Mouse (Mus musculus) fat pad, adult 2 months (tissue): ENCODE results near the gene Dop1b.
"Not testable (repeated sequence)": the region's sequence is repeated elsewhere in the genome, so short reads cannot be mapped to it uniquely, and the experiment has no call there.

Experiments
- DNase-seq: peaks from one replicate; pipeline ENCODE4 v3.0.0-alpha.2; 2011; ENCODE audit warnings: low read depth, low spot score; ENCODE audit errors: extremely low read depth

Gene Dop1b

DNA sequence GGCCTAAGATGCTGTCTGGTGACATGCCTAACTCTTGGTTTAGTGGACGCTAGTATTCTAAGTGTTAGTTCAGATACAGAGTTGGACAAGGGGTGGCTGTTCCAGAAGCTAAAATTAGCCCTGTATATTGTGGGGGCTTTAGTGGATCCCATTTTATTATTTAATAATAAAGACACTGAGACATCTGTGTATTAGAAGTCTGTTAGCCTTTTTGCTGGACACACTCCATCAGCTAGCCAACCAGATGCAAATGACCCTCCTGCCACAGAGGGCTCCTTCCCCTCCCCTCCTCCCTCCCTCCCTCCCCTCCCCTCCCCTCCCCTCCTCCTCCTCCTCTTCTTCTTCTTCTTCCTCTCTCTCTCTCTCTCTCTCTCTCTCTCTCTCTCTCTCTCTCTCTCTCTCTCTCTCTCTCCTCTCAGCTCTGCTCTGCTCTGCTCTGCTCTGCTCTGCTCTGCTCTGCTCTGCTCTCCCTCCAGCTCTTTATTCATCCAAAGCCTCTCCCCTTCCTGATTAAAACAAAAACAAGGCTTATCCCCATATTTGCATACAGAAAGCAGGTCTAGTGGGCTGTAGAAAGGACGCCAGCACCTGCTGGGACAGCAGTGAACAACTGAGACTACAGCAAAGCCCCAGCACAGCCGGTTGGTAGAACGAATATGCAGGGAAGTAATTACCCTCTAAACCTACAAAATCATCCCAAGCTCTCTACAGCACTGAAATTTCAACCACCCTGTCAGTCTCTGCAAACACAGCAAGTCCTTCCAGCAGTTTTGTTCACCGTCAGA is 78.5 kb downstream of the Dop1b start:
- DNase-seq = no peak

DNA sequence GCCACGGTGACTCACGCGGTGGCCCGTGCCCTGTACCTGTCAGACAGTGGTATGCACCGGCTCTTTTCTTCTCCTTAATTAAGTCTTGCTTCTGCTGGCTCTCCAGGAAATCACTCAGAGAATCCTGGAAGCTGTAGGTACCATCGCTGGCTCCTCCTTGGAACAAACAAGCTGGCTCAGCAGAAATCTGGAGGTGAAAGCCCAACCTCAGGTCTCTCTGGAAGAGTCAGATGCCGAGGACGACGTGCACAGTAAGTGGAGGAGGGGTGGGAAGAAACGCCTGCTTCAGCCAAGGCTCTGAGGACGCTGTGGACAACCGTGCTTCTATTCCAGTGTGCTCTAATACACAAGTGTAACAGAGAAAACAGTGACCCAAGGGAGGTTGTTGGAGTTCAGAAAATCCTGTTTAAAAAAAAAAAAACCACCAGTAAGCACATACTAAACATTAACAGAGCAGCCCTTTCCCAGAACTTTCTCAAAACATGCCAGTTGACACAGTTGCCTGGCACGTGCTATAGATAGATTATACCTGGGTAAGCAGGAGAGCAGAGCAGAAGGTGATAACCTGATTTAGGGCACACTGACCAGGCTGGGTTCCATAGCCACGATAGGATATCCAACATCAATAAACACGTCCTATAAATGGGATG is 81.4 kb downstream of the Dop1b start:
- DNase-seq = no peak

DNA sequence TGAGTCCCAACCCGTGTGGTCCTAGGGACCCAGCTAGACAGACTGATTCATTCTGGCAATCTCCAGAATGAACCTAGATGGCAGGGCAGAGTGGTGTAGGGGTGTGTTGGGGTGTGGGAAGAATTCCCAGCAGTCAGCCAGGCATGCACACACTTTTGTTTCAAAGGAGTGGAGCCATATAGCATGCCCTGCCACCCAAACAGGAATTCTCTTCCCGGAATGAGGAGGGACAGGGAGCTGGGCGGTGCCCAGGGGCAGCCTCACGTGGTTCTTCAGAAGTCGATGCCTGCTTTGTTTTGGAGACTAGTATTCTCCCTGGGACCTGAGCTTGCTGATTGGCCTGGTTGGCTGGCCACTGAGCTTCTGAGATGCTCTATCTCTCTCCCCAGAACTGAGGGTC is 83.1 kb downstream of the Dop1b start:
- DNase-seq = no peak

DNA sequence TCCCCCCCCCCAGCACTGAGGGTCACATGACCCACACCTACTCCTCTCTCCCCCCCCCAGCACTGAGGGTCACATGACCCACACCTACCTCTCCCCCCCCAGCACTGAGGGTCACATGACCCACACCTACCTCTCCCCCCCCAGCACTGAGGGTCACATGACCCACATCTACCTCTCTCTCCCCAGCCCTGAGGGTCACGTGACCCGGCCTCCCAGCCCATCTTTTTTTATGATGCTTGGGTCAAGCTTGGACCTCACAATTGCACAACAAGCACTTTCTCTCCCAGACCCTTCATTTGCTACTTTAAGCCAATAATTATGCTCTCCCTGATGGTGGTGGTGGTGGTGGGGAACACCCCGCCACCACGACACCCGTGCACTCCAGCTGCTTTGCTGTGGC is 83.7 kb downstream of the Dop1b start:
- no peak for DNase-seq

DNA sequence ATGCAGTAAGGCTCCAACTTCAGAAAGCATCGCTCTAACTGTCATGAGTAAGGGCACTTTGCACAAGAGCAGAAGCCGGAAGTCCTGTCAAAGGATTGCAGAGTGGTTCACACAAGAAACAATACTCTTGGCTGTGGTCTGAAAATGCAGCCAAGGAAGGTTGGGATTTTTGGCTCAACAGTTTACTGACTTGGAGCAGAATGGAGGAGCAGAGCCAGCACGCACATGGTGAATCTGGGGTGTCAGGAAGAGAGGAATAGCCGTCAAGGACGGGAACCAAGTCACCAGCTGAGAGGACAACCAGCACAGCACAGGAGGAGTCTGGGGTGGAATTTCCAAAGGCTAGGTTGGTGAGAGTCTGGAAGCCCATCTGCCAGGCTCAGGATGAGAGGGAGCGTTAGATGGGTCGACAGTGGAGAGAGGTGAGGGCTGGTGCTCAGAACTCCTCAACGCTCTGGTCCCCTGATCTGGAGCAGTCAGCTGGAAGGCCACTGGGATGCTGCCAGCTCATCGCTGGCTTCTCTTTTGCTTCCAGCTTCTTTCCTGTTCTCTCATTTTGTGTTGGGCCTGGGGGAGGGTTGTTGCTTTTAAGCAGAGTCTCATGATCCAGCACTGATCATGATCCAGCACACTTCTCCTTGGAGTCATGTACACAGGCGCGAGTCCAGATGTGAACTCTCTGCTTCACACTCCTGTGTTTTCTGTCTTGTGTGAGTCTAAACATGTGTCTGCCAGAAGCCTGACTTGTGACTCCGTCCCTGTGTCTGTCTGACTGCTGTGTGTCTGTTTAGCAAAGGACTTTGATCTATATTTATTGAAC is 85.5 kb downstream of the Dop1b start:
- DNase-seq = no peak

DNA sequence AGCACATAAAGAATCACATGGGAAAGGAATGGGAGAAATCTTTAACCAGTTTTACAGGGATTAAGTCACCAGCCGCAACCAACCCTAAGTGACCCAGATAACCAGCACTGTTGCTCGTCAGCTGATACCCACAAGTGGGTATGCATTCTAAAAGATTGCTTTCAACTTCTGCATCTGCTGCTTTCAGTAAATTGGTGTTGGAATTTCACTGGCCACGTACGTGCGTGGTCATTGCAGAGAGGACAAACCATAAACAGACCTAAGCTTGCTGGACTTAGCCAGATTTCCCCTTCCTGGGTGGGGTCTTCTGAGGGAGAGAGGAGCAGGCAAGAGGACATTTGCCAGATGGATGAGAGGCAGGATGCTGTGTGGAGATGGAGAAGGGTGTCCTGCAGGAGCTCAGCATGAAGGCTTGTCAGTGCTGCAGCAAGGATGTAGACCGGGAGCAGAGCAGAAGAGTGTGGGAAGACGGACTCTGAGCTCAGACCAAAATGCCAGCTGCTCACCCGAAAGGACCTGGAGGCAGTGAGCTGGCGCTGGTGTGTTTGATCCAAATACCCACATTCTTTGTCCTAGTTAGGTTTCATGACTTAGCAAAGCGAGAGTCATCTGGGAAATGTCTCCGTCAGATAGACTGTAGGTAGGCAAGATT is 86.3 kb downstream of the Dop1b start:
- no peak for DNase-seq

DNA sequence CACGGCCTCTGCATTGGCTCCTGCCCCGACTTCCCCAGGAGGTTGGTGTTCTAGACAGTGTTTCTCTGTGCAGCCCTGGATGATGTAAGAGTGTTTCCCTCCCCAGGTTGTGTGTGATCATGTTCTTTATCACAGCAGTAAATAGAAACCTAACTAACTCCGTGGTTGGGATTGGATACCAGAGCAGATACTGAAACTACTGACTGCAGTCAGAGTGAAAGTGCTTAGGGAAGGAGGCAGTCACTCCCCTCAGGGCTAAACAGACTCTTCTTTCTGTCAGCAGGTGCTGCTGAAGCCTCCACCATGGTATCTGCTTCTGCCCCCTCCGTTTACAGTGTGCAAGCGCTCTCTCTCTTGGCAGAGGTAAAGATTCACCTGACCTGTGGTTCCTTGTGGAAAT is 86.9 kb downstream of the Dop1b start:
- DNase-seq = no peak

DNA sequence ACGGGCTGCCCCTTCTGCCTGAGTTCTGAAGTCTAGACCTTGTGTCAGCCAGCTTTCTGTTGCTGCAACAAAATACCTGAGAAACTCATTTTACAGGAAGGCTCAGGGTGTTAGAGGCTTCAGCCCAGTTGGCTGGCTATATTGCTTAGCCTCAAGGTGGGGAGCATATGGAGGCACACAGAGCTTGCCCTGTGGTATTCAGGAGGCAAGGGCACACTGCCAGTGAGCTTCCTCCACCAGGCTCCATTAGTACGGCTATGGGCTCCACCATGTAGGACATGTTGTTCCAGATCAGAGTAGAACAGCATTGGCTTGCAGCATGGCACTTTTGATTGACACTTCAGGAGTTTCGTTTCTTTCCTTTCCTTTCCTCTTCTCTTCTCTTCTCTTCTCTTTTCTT is 87.4 kb downstream of the Dop1b start:
- no peak for DNase-seq

DNA sequence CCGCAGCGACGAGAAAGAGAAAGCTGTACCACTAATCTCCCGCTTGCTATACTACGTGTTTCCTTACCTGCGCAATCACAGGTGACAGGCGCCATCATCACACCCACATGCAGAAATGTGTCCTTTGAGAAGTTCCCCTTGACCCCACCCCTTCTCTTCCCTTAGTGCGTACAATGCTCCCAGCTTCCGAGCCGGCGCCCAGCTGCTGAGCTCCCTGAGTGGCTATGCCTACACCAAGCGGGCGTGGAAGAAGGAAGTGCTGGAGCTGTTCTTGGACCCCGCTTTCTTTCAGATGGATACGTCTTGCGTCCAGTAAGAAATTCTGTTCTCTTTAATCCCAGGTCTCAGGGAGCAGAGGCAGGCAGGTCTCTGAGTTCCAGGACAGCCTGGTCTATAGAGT is 88.2 kb downstream of the Dop1b start:
- no peak for DNase-seq

DNA sequence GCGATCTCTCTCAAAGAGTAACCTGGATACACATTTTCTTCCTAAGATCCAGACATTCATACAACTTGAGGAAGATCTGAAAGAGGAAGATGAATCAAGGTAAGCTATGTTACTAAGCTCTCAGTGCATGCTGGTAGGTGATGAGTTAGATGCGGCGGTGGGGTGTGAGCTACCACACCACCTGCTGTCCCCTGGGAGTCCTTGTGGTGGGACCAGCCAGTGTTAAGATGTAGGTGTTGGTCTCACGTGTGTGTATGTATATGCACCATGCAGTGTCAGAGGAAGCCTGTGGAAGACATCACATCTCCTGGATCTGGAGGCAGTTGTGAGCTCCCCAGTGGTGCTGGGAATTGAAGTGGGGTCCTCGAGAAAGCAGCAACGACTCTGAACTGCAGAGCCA is 95.5 kb downstream of the Dop1b start:
- DNase-seq = no peak

DNA sequence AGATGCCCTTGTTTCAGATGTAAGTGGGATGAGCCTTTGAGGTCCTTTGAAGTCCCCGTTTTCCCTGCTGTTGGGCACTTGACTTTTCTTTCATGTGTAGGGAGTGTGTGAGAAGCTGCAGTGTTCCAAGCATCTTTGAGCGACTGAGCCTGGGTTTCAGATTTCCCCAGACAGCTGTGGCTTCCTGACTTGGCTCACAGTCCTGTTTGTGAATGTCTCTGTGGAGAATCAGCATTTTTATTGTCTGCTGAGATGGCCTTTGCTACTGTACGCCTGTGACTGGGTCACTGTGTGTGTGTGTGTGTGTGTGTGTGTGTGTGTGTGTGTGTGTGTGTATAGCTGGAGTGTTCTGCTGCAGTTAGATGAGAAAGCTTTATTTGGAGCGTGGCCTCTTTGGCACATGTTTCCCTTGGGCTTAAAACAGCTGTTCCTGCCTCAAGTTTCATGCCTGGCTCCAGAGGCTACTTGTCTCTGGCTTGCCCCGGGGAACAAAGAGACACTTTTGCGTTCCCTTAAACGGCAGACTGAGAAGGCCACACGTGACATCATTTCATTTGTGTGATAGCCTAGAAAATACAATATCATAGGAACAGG is 96.4 kb downstream of the Dop1b start:
- DNase-seq = no peak

DNA sequence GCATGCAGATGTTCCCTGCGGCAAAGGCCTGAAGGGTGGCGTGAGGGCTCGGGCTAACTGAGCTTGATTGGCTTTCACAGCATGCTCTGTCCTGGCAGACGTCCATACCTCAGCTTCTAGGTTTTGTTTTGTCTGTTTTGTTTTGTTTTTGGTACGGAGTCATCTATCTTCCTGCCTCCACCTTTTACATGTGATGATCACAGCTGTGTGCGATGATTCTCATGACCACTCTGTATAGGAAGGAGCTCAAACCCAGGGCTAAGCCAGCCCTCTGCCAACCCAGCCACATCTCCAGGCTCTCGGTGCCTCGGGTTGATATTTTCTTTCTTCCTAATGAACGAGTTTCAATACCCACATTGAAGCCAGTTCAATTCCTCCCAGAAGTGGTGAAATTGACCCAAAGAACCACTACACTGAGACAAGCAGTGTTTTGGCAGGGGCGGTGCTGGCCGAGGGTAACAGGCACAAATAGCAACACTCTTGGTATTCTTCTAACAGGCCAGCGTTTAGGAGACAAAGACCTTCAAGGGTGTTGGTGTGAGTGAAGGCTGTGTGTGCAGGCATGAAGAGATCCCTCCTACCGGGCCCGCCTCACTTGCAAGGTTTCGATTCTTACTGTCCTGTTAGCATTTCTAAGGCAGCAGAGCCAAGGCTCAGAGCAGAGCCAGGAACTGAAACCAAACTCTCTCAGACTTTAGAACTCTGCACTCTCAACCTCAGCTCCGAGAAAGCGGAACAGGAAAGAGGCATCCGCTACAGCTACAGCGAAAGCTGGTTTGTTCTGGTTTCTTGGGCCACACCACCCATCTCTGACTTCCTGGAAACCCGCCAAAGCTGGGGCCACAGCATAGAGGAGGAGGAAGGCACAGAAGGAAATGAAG is 104.4 kb downstream of the Dop1b start:
- DNase-seq = no peak

DNA sequence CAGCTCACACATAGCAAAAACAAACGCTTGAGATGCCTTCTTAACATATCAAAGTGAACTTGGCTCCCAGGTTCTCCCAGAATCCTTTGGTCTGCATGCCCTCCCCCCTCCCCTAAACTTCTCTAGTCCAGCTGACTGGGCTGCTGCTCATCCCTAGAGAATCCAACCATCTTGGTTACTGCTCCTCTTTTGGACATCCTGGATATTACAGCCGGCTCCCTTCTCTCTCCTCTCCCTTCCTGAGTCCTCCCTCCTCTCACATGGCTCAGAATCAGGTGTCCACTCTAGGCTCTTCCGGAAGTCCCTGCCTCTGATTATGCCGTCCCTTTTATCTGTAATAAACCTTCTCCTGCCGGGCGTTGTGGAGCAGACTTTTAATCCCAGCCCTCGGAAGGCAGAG is 105.2 kb downstream of the Dop1b start:
- DNase-seq = no peak

DNA sequence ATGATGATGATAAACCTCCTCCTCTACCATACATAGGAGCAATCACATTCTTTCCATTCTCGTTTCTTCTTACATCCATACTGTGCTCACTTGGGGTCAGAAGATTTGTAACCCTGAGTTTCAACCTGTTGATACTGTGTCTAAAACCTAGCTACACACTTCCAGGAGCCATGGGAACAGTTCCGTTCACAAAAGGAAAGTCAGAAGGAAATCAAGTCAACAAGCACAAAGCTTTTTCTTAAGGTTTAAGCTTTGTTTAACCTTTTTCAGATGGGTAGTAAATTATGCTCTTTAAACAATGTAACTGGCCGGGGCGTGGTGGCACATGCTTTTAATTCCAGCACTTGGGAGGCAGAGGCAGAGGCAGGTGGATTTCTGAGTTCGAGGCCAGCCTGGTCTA is 105.7 kb downstream of the Dop1b start:
- DNase-seq = no peak

DNA sequence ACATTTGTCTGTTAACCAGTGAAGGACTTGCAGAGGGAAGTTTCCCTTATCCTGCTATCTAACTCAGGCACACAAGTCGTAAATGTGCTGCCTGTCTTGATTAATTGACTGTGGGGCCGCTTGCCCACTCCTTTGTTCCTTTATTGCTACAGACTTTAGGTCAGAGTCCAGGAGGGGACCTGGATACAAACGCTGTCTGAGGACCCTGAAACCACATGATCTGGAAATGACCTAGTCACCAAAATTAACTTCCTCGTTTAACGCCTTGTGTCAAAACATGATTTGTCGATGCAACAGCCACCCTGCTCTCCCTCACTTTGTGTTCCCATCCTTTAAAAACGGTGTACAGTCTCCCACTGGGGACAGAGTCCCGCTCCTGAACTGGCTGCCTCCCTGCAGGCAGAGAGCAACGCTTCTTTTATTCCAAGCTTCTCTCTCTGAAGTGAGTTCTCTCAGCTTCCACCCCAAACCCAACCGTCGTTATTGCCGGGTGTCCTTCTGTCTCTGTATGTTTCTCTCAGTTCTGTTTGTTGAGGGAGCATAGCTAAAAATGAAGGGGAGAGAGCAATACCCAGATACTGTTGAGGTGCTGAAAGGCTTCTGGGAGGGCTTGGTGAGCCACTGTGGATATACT is 107.1 kb downstream of the Dop1b start:
- no peak for DNase-seq

DNA sequence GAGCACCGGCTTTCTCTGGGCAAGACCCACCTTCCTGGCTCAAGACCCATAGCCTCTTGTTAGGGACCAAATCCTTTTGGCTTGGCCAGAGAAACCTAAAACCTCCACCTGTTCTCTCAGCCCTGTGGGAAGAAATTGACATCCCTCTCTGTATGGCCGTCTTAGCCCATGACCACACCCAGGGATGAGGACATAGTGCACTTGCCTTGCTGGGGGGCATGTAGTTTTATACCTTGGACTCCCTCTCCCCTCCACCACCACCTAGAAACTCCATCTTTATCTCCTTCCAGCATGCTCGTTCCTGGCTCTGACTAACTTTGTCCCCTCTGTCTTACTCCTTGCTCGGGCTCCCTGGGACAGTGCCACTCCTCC is 107.6 kb downstream of the Dop1b start:
- no peak for DNase-seq

DNA sequence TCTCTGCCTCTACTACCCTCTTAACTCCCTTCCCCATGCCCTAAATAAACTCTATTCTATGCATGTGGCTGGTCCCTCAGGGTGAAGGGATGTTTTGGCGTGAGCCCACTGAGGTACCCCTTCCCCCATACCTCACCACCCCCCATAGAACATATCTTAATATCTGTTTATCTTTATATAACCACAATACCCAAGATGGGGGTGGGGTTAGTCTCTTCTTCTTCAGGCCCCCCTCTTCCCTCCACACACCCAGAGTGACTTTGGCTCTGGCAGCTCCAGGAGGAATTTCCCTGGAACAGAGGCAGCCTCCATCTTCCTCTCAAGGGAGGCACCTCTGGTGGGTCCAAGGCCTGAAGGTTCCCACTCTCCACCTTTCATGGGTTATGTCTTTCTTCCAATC is 108.3 kb downstream of the Dop1b start:
- no peak for DNase-seq

DNA sequence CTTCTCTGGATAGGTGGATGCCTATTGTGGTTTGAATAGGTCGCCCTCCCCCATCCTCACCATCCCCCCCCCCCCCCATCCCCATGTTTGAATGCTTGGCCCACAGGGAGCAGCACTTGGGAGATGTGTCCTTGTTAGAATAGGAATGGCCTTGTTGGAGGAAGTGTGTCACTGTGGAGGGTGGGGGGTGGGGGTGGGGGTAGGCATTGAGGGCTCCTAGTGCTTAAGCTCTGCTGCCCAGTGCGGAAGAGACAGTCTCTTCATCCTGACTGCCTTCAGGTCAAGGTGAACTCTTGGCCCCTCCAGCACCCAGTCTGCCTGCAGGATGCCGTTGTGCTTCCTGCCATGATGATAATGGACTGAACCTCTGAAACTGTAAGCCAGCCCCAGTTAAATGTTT is 110.0 kb downstream of the Dop1b start:
- no peak for DNase-seq

DNA sequence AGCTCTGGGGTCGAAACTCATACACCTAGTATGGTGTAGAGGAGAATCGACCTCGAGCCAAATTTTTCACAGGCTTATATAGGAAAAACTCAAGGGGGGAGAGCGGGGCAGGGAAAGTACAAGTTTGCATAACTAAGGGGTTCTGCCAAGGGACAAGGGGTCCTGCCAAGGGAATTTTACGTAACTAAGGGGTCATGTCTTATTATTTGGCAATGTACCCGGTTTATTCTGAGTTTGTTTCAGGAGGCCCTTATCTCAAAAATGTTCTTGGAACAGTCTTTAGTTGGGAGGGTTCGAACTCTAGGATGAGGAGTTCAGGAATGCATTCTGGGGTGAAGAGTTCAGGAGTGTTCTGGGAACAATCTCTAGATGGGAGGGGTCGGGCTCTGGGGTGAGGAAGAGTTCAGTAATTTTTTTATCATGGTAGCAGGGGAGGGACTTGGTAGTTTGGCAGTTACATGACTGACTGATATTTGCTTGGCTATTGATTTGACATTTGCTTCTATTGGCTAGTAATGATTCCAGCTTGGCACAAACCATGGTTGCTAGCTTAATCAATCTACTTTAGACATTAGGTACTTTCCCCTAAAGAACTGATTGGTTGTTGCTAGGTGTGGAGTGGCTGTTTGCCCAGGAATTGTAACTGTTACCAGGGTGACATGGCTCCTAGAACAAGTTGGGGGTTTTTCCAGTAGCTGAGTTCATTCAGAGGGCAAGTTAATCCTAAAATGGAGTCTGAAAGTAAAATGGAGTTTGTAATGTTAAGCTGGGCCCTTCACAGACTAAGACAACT is 110.9 kb downstream of the Dop1b start:
- DNase-seq = not testable (repeated sequence)
